Mouse (Mus musculus) intestine, embryonic 14.5 days (tissue): ENCODE data around the gene Rnps1. TPM values are rescaled to one million over a fixed set of nuclear protein-coding genes. Genes with fewer than 3 reads are reported as not detected.

ENCODE experiments used
- polyA plus RNA-seq: library from polyadenylated mRNA; unstranded; fragments of >200 nt; fragmentation: Nextera tagmentation; extraction: Ambion mirVana; gene quantifications from 2 replicates; pipeline ENCODE4 v1.2.1, GENCODE M21; 2014

The Rnps1 gene
- polyA plus RNA-seq, 1 experiment from 2014 or later, result 267 TPM

Other genes starting within 250 kb of the Rnps1 start
- gene Atp6v0c, start 244.9 kb upstream of the Rnps1 start, polyA plus RNA-seq, result 556 and 564 TPM in 2 replicates
- gene Tbc1d24, start 209.0 kb upstream of the Rnps1 start, polyA plus RNA-seq, result 4.8 and 5.8 TPM in 2 replicates
- gene Ntn3, start 205.0 kb upstream of the Rnps1 start, polyA plus RNA-seq, result 7.8 and 8.7 TPM in 2 replicates
- 13.5 and 14.4 TPM in 2 replicates for gene Tedc2, start 193.7 kb upstream of the Rnps1 start, polyA plus RNA-seq
- gene Ccnf, start 163.1 kb upstream of the Rnps1 start, polyA plus RNA-seq, result 59.8 and 65.5 TPM in 2 replicates
- not detected in 2 replicates for gene Abca17, start 63.5 kb upstream of the Rnps1 start, polyA plus RNA-seq
- gene Abca3, start 62.6 kb upstream of the Rnps1 start, polyA plus RNA-seq, result 12.8 and 15.5 TPM in 2 replicates
- gene Eci1, start 12.1 kb downstream of the Rnps1 start, polyA plus RNA-seq, result 104 and 106 TPM in 2 replicates
- gene Dnase1l2, start 28.5 kb downstream of the Rnps1 start, polyA plus RNA-seq, result 2.4 TPM in 2 replicates
- gene E4f1, start 55.7 kb downstream of the Rnps1 start, polyA plus RNA-seq, result 23.2 and 23.8 TPM in 2 replicates
- gene Pgp, start 55.8 kb downstream of the Rnps1 start, polyA plus RNA-seq, result 73.1 and 81.0 TPM in 2 replicates
- gene Bricd5, start 59.3 kb downstream of the Rnps1 start, polyA plus RNA-seq, result 0.50 and 0.53 TPM in 2 replicates
- 32.3 and 32.7 TPM in 2 replicates for gene Mlst8, start 64.5 kb downstream of the Rnps1 start, polyA plus RNA-seq
- gene Caskin1, start 74.0 kb downstream of the Rnps1 start, polyA plus RNA-seq, result 2.1 and 2.8 TPM in 2 replicates
- gene Traf7, start 113.4 kb downstream of the Rnps1 start, polyA plus RNA-seq, result 97.3 and 104 TPM in 2 replicates
- gene Rab26, start 119.6 kb downstream of the Rnps1 start, polyA plus RNA-seq, result 2.6 and 5.7 TPM in 2 replicates
- gene Pkd1, start 135.3 kb downstream of the Rnps1 start, polyA plus RNA-seq, result 26.8 and 28.4 TPM in 2 replicates
- 55.8 and 59.3 TPM in 2 replicates for gene Tsc2, start 218.1 kb downstream of the Rnps1 start, polyA plus RNA-seq
- gene Nthl1, start 218.1 kb downstream of the Rnps1 start, polyA plus RNA-seq, result 18.6 and 22.9 TPM in 2 replicates
- gene Slc9a3r2, start 235.8 kb downstream of the Rnps1 start, polyA plus RNA-seq, result 51.7 and 58.2 TPM in 2 replicates
- gene Npw, start 243.9 kb downstream of the Rnps1 start, polyA plus RNA-seq, result not detected in 2 replicates